ENCODE assay signal across 19 mouse cellular contexts in genomic region chr16:92573193-92573592, GRCm38 (mm10).
A peak's percentile ranks its signal among the peaks of the same experiment; 100 is the strongest.
DNase-seq lines count a peak whose midpoint lies in the region; ATAC-seq and TF ChIP-seq lines count a peak whose summit lies in the region.
"Had no signal": no experiment of that assay in that cellular context is flagged by ENCODE, and none has a peak within 500 bp of the region (broad histone marks: within the 10 kb centered on the region; RNA-seq: fewer than 3 reads in every experiment).

No protein-coding gene starts in this region.

- H3K4me3 ChIP-seq in layer of hippocampus, adult 2 months = no peak overlapping the region
- no peak overlapping the region for H3K4me3 ChIP-seq in C2C12 (ENCODE audit: insufficient read depth, poor library complexity, severe bottlenecking)
- H3K4me3 ChIP-seq in macrophage (ENCODE audit: inconsistent target) = no peak overlapping the region
- H3K4me3 ChIP-seq: forebrain, embryonic 12.5 days; limb, embryonic 15.5 days had no signal

- H3K36me3 ChIP-seq in C2C12 (ENCODE audit: control insufficient read depth, insufficient read depth) (no peaks in the 10 kb centered on the region), macrophage (ENCODE audit: inconsistent target) (no peaks in the 10 kb centered on the region)
- H3K36me3 ChIP-seq: forebrain, embryonic 12.5 days; limb, embryonic 15.5 days had no signal

- no peaks in the 10 kb centered on the region for H3K79me3 ChIP-seq in C2C12 (ENCODE audit: low read depth)

- TF ChIP-seq CTCF in layer of hippocampus, adult 2 months (conservative IDR thresholded peaks at IDR 0.05) = no peak
- TF ChIP-seq CTCF in C2C12 (IDR thresholded peaks at IDR 0.05; ENCODE audit: control insufficient read depth, insufficient read depth, insufficient read length) = no peak

- no peaks in the 10 kb centered on the region for H3K79me2 ChIP-seq in C2C12 (ENCODE audit: control insufficient read depth, insufficient read depth)
- no peaks in the 10 kb centered on the region for H3K79me2 ChIP-seq in macrophage (ENCODE audit: inconsistent target)

- H3K27ac ChIP-seq in layer of hippocampus, adult 2 months = no peak overlapping the region
- H3K27ac ChIP-seq in macrophage = peak overlapping the region; percentile 93
- H3K27ac ChIP-seq: forebrain, embryonic 12.5 days; limb, embryonic 15.5 days had no signal

- DNase-seq in layer of hippocampus, adult 11-12 months (ENCODE audit: low spot score) = peak; percentile 8
- no peak for DNase-seq in layer of hippocampus, adult 2 months (ENCODE audit: low spot score in 2 of 2)
- no peak for DNase-seq in right cerebral cortex, postnatal 14 days
- DNase-seq: adrenal gland, postnatal 25 days; cerebellum, adult 11-12 months; cerebellum, postnatal 14 days; heart, adult 18-20 months; heart, postnatal 36 days; kidney, postnatal 25 days; thymus, postnatal 25 days had no signal

- H3ac ChIP-seq in C2C12 (ENCODE audit: control insufficient read depth, insufficient read length, low read depth) = no peak overlapping the region

- WGBS in macrophage (ENCODE audit: missing documents) = 28% methylated on average over 4 of the region's 4 CpGs

- H3K27me3 ChIP-seq in C2C12 (ENCODE audit: control insufficient read depth, insufficient read depth, insufficient read length) = no peaks in the 10 kb centered on the region
- H3K27me3 ChIP-seq: forebrain, embryonic 12.5 days; limb, embryonic 15.5 days had no signal

- ATAC-seq in granulocyte monocyte progenitor cell, adult 5-6 weeks (replicated peaks; ENCODE audit: poor library complexity, severe bottlenecking) = peak; percentile 82
- no peak for ATAC-seq in activated CD4-positive, CD25-positive, alpha-beta regulatory T cell, adult 4 months
- ATAC-seq: CD4-positive, CD25-positive, alpha-beta regulatory T cell, adult 4 months; hindbrain, embryonic 16.5 days; intestine, postnatal 0 days had no signal

TF ChIP-seq in C2C12, 6 proteins besides CTCF, POLR2A, EP300 and RAD21:
- no peak for TF ChIP-seq MYOD1 (IDR thresholded peaks at IDR 0.05; ENCODE audit: control insufficient read depth, insufficient read length, low read depth)
- peak; percentile 40 for TF ChIP-seq CEBPB (IDR thresholded peaks at IDR 0.05; ENCODE audit: low read depth)
- no peak for TF ChIP-seq MYOG (IDR thresholded peaks at IDR 0.05; ENCODE audit: control insufficient read depth, extremely low read depth, insufficient read length)
- TF ChIP-seq USF1 (IDR thresholded peaks at IDR 0.05; ENCODE audit: low read depth) = peak; percentile 88
- TF ChIP-seq FOSL1 (IDR thresholded peaks at IDR 0.05; ENCODE audit: insufficient read depth, low read length, poor library complexity, severe bottlenecking) = no peak
- TF ChIP-seq MAX (IDR thresholded peaks at IDR 0.05) = peak; percentile 44
TF ChIP-seq in C2C12: peak in this region for 3.
